Comparison of ENCODE assay signal across 8 mouse cellular contexts in genomic region chr12:5375616-5376461, GRCm38 (mm10). TPM values are rescaled to one million over a fixed set of nuclear protein-coding genes. Genes with fewer than 3 reads are reported as not detected.
DNase-seq lines count a peak whose midpoint lies in the region; ATAC-seq lines count a peak whose summit lies in the region.

Gene Klhl29, minus strand, starts transcription at chr12:5375682.

- H3K9me3 ChIP-seq in megakaryocyte, embryonic 14.5 days: peaks cover 8% of the 10 kb centered on the region; the same call in 1 of the 2 replicates
- no peaks in the 10 kb centered on the region for H3K9me3 ChIP-seq in embryonic facial prominence, embryonic 12.5 days
- no peaks in the 10 kb centered on the region for H3K9me3 ChIP-seq in limb, embryonic 10.5 days (replicated peaks)
- H3K9me3 ChIP-seq in midbrain, embryonic 12.5 days: no peaks in the 10 kb centered on the region
- no peaks in the 10 kb centered on the region for H3K9me3 ChIP-seq in stomach, embryonic 16.5 days (replicated peaks; ENCODE audit: control insufficient read depth, low read length)

- peak within 1 kb of the TSS; percentile 75 for H3K4me3 ChIP-seq in megakaryocyte, embryonic 14.5 days (replicated peaks)
- H3K4me3 ChIP-seq in embryonic facial prominence, embryonic 12.5 days: peak within 1 kb of the TSS; percentile 84
- peak within 1 kb of the TSS; percentile 84 for H3K4me3 ChIP-seq in limb, embryonic 10.5 days
- H3K4me3 ChIP-seq in midbrain, embryonic 12.5 days: peak within 1 kb of the TSS; percentile 59
- peak within 1 kb of the TSS; percentile 86 for H3K4me3 ChIP-seq in stomach, embryonic 16.5 days (replicated peaks; ENCODE audit: low read length)

- H3K4me2 ChIP-seq in embryonic facial prominence, embryonic 12.5 days (replicated peaks): peak within 1 kb of the TSS; percentile 97
- peak within 1 kb of the TSS; percentile 97 for H3K4me2 ChIP-seq in midbrain, embryonic 12.5 days (replicated peaks)
- H3K4me2 ChIP-seq in stomach, embryonic 16.5 days (ENCODE audit: low read depth, low read length): peak within 1 kb of the TSS; percentile 96

- DNase-seq in heart, adult 18-20 months: peak; percentile 85 to 87
- peak; percentile 87 for DNase-seq in kidney, adult 18-20 months
- peak; percentile 88 for DNase-seq in limb, embryonic 10.5 days (ENCODE audit: low spot score)

- no peaks in the 10 kb centered on the region for H3K36me3 ChIP-seq in megakaryocyte, embryonic 14.5 days (replicated peaks; ENCODE audit: low read length)
- no peaks in the 10 kb centered on the region for H3K36me3 ChIP-seq in embryonic facial prominence, embryonic 12.5 days
- no peaks in the 10 kb centered on the region for H3K36me3 ChIP-seq in limb, embryonic 10.5 days
- no peaks in the 10 kb centered on the region for H3K36me3 ChIP-seq in midbrain, embryonic 12.5 days
- no peaks in the 10 kb centered on the region for H3K36me3 ChIP-seq in stomach, embryonic 16.5 days (ENCODE audit: control insufficient read depth, insufficient read depth, low read length)

- H3K27ac ChIP-seq in embryonic facial prominence, embryonic 12.5 days: peak within 1 kb of the TSS; percentile 81
- peak within 1 kb of the TSS; percentile 92 for H3K27ac ChIP-seq in limb, embryonic 10.5 days
- H3K27ac ChIP-seq in midbrain, embryonic 12.5 days (replicated peaks): peak within 1 kb of the TSS; percentile 92
- H3K27ac ChIP-seq in stomach, embryonic 16.5 days (ENCODE audit: low read length): peak within 1 kb of the TSS; percentile 79

- WGBS in embryonic facial prominence, embryonic 12.5 days: under 1% methylated on average over 63 of the region's 66 CpGs
- under 1% methylated on average over 65 of the region's 66 CpGs for WGBS in limb, embryonic 10.5 days
- under 1% methylated on average over 58 of the region's 66 CpGs for WGBS in midbrain, embryonic 12.5 days
- WGBS in stomach, embryonic 16.5 days: 1% methylated on average over 61 of the region's 66 CpGs

- peaks cover 20% of the 10 kb centered on the region for H3K4me1 ChIP-seq in megakaryocyte, embryonic 14.5 days
- peaks cover 18% of the 10 kb centered on the region; the same call in 1 of the 2 replicates for H3K4me1 ChIP-seq in embryonic facial prominence, embryonic 12.5 days
- H3K4me1 ChIP-seq in limb, embryonic 10.5 days: peaks cover 30% of the 10 kb centered on the region
- peaks cover 29% of the 10 kb centered on the region for H3K4me1 ChIP-seq in midbrain, embryonic 12.5 days
- peaks cover 7% of the 10 kb centered on the region for H3K4me1 ChIP-seq in stomach, embryonic 16.5 days (ENCODE audit: control insufficient read depth, insufficient read depth, low read length)

- peak within 1 kb of the TSS; percentile 78 for H3K9ac ChIP-seq in embryonic facial prominence, embryonic 12.5 days
- peak within 1 kb of the TSS; percentile 85 for H3K9ac ChIP-seq in midbrain, embryonic 12.5 days (replicated peaks)
- H3K9ac ChIP-seq in stomach, embryonic 16.5 days (ENCODE audit: low read length): peak within 1 kb of the TSS; percentile 86

- no peak for ATAC-seq in megakaryocyte, adult 5-6 weeks (ENCODE audit: poor library complexity, severe bottlenecking)
- peak; percentile 92 for ATAC-seq in embryonic facial prominence, embryonic 12.5 days (ENCODE audit: insufficient number of reproducible peaks, insufficient read depth, low FRiP score, low TSS enrichment)
- peak; percentile 96 for ATAC-seq in midbrain, embryonic 12.5 days (ENCODE audit: low FRiP score, low read depth)
- ATAC-seq in stomach, embryonic 16.5 days (ENCODE audit: insufficient read depth, low FRiP score): peak; percentile 94

- H3K27me3 ChIP-seq in megakaryocyte, embryonic 14.5 days (replicated peaks): peaks cover 62% of the 10 kb centered on the region
- H3K27me3 ChIP-seq in embryonic facial prominence, embryonic 12.5 days: peaks cover 8% of the 10 kb centered on the region; the same call in 1 of the 2 replicates
- peaks cover 33% of the 10 kb centered on the region for H3K27me3 ChIP-seq in limb, embryonic 10.5 days (ENCODE audit: low read depth, poor library complexity, severe bottlenecking)
- peaks cover 32% of the 10 kb centered on the region for H3K27me3 ChIP-seq in midbrain, embryonic 12.5 days
- peaks cover 9% of the 10 kb centered on the region; the same call in 1 of the 2 replicates for H3K27me3 ChIP-seq in stomach, embryonic 16.5 days (ENCODE audit: control insufficient read depth, insufficient read depth, low read length)

RNA-seq across cellular contexts. Expression of gene Klhl29, which starts in this region (rescaled TPM):
- 0.08 TPM in 1 of 2 replicates, not detected in the other for polyA plus RNA-seq in megakaryocyte, embryonic 14.5 days (2012; ENCODE audit: insufficient read depth, low replicate concordance)
- 0.02 TPM in 1 of 2 replicates, not detected in the other for total RNA-seq in megakaryocyte, adult 5-6 weeks (2015)
- not detected in 2 replicates for total RNA-seq in megakaryocyte, adult 5-6 weeks (2017)
- polyA plus RNA-seq in embryonic facial prominence, embryonic 12.5 days (2016; fragmentation: Nextera tagmentation; extraction: Ambion mirVana): 2.6 and 3.4 TPM in 2 replicates
- under 1 TPM; 0.27 to 0.44 TPM for total RNA-seq in heart, adult 18-20 months (2021)
- polyA plus RNA-seq in limb, embryonic 10.5 days (2016; fragmentation: Nextera tagmentation; extraction: Ambion mirVana): 1.0 and 1.4 TPM in 2 replicates
- 3.3 and 4.1 TPM in 2 replicates for polyA plus RNA-seq in midbrain, embryonic 12.5 days (2016; fragmentation: Nextera tagmentation; extraction: Ambion mirVana)
- 0.76 and 0.81 TPM in 2 replicates for polyA plus RNA-seq in stomach, embryonic 16.5 days (2015; fragmentation: Nextera tagmentation; extraction: Ambion mirVana)

Comparison
In these comparisons a context has a peak if more than half of its experiments do, and no peak if none do; other contexts are left out.
1. Peak in DNase-seq in heart, adult 18-20 months; RNA of the gene not detected or under 1 TPM.
2. Peak in ATAC-seq, H3K4me3 ChIP-seq, H3K27ac ChIP-seq, H3K9ac ChIP-seq and H3K4me2 ChIP-seq in stomach, embryonic 16.5 days; RNA of the gene not detected or under 1 TPM.